Mouse (Mus musculus) spleen, adult 2 months (tissue): ENCODE results near the gene Prpf6. TPM values are rescaled to one million over a fixed set of nuclear protein-coding genes. Genes with fewer than 3 reads are reported as not detected.
A peak's percentile ranks its signal among the peaks of the same experiment; 100 is the strongest.

Experiments used
- DNase-seq, 2 experiments: peaks; one replicate each; pipeline versions ENCODE4 v3.0.0 to v3.0.0-alpha.2; 2012 to 2021; ENCODE audit warnings: low spot score in 2 of 2, low read depth in 1 of 2
- H3K27ac ChIP-seq: fragments of 200-500 bp; 2 replicates; pipeline ENCODE4 v1.5.1; 2012; ENCODE audit warnings: low read length, inconsistent platforms; ENCODE audit not compliant: insufficient read depth
- H3K27me3 ChIP-seq: fragments of 200-500 bp; 2 replicates; pipeline ENCODE4 v1.6.1; 2012; ENCODE audit warnings: mild to moderate bottlenecking, moderate library complexity, low read length, inconsistent platforms; ENCODE audit not compliant: control insufficient read depth, insufficient read depth
- H3K36me3 ChIP-seq: fragments of 200-500 bp; 2 replicates; pipeline ENCODE4 v1.6.1; 2012; ENCODE audit warnings: mild to moderate bottlenecking, low read length, inconsistent platforms; ENCODE audit not compliant: control insufficient read depth, insufficient read depth
- H3K4me1 ChIP-seq: fragments of 200-500 bp; 2 replicates; pipeline ENCODE4 v1.6.1; 2011; ENCODE audit warnings: inconsistent platforms; ENCODE audit not compliant: control insufficient read depth, insufficient read depth, insufficient read length
- H3K4me3 ChIP-seq: fragments of 200-500 bp; 2 replicates; pipeline ENCODE4 v1.5.1; 2011; ENCODE audit warnings: mild to moderate bottlenecking, inconsistent platforms; ENCODE audit not compliant: insufficient read depth, insufficient read length; ENCODE audit errors: extremely low read depth
- CTCF ChIP-seq: fragments of 200-500 bp; IDR thresholded peaks from 2 replicates; pipeline ENCODE4 v1.5.1; 2011; ENCODE audit warnings: mild to moderate bottlenecking, inconsistent platforms; ENCODE audit not compliant: insufficient read depth, insufficient read length, insufficient replicate concordance; ENCODE audit errors: extremely low read depth
- POLR2A ChIP-seq: fragments of 200-500 bp; IDR thresholded peaks from 2 replicates; pipeline ENCODE4 v1.6.1; 2011; ENCODE audit warnings: low read depth, low read length, inconsistent platforms
- WGBS: fragments of 180-500 bp; shearing (Covaris S2); methylation state at CpG from one replicate; pipeline ENCODE4 v1.1.7; 2018; 5-methylcytosine and 5-hydroxymethylcytosine counted together
- polyA plus RNA-seq: library from polyadenylated mRNA; depleted of rRNA; stranded (reverse); fragments of >200 nt; gene quantifications from 2 replicates; pipeline ENCODE4 v1.2.3, GENCODE M21; 2012

The Prpf6 gene
- polyA plus RNA-seq, 1 experiment, result 11.6 TPM

DNA sequence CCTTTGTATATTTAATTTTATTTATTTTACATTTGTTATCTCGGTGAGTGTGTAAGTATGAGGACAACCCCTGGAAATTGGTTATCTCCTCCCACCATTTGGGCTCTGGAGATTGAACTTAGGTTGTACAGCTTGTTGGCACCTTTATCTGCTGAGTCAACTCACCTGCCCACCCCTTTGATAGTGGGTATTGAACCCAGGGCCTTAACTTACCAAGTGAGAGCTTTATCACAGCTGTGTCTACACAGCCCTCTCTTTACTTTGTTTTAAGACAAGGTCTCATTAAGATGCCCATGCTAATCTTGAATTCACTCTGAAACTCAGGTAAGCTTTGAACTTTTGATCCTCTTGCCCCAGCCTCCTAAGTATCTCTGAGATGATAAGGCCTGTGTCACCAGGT lies 90.3 kb downstream of the Prpf6 start:
- Histone ChIP-seq H3K4me1 (peaks cover 8% of the 10 kb centered on the region), H3K27me3 (no peaks in the 10 kb centered on the region), H3K36me3 (peaks cover 5% of the 10 kb centered on the region), H3K4me3 (no peak overlapping the region), H3K27ac (no peak overlapping the region)
- TF ChIP-seq CTCF (no peak), POLR2A (no peak)
- no peak for DNase-seq
- WGBS, result 78% methylated on average over 1 of the region's 1 CpGs

DNA sequence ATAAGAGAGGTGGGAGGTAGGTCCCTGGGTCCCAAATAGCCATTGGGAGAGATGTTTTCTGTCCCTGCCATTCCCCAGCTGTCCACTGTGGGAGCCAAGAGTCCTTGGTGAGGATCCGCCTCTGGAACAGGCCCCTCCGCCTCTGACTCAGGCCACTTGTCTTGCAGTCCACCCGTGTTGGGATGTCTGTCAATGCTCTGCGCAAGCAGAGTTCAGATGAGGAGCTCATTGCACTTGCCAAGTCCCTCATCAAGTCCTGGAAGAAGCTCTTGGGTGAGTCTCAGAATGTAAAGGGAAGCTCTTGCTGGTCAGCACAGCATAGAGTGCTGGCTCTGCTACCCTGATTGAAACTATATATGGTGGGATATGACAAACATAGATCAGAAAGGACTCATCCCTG lies 91.7 kb downstream of the Prpf6 start:
- Histone ChIP-seq H3K4me3 (no peak overlapping the region), H3K36me3 (peaks cover 8% of the 10 kb centered on the region), H3K27ac (no peak overlapping the region), H3K27me3 (no peaks in the 10 kb centered on the region), H3K4me1 (peaks cover 8% of the 10 kb centered on the region)
- no peak for DNase-seq
- WGBS, result 93% methylated on average over 4 of the region's 4 CpGs
- no peak for TF ChIP-seq CTCF
- no peak for TF ChIP-seq POLR2A

DNA sequence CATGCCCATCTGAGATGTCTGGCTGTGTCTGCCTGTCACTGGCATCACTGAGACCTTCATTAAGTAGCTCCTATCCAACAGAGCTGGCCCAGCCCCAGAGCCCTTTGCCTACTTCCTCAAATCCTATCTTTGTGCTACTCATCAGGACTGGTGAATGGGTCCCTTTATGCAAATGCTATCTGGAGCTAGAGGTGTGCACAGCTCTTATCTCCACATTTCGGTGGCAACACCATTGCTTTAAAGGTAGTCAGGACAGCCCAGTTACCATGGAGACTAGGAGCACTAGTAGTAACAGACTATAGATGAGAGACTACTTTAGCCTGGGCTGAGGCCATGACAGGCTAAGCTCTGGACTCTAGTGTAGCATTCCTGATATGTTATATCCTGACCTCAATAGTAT lies 93.0 kb downstream of the Prpf6 start:
- Histone ChIP-seq H3K27ac (no peak overlapping the region), H3K4me1 (peaks cover 12% of the 10 kb centered on the region), H3K4me3 (no peak overlapping the region), H3K27me3 (no peaks in the 10 kb centered on the region), H3K36me3 (peaks cover 16% of the 10 kb centered on the region)
- TF ChIP-seq POLR2A (no peak), CTCF (no peak)
- DNase-seq, result no peak
- 86% methylated on average over 1 of the region's 1 CpGs for WGBS

DNA sequence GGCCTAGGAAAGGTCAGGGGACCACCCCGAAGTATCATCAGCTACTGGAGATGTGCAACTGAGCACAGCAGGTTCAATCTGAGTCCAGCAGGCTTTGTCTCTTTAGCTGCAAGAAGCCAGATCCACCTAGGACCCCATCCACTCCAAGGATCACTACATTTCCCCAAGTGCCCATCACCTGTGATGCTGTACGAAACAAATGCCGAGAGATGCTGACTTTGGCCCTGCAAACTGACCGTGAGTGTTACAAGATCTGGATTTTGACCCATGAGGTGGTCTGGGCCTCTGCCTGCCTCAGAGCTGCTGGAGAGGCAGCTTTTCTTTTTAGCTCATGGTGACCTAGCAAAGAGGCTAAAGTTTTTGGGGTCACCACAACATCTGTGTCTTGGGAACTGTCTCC lies 94.0 kb downstream of the Prpf6 start:
- WGBS, result 92% methylated on average over 4 of the region's 4 CpGs
- Histone ChIP-seq H3K27ac (no peak overlapping the region), H3K36me3 (peaks cover 18% of the 10 kb centered on the region), H3K27me3 (no peaks in the 10 kb centered on the region), H3K4me1 (peaks cover 18% of the 10 kb centered on the region; the same call in 1 of the 2 replicates), H3K4me3 (no peak overlapping the region)
- no peak for DNase-seq
- TF ChIP-seq POLR2A, result no peak

DNA sequence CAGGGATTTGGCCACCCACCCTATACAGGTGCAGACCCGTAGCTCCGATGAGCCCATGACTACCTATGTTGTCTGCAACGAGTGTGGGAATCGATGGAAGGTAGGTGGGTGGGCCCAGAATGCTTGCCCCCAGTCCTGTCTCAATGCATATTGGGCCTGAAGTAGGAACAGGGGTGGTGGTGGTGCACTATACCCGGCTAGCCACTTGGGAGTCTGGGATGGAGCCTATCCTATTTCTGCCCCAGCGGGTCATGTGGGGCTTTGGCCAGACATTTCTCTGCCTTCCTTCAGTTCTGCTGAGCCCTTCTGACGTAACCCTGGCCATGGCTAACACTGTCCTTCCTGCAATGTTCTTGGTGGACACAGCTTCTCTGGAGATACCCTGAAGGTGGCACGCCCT lies 95.9 kb downstream of the Prpf6 start:
- Histone ChIP-seq H3K4me3 (no peak overlapping the region), H3K36me3 (peaks cover 20% of the 10 kb centered on the region), H3K27me3 (no peaks in the 10 kb centered on the region), H3K4me1 (peaks cover 27% of the 10 kb centered on the region; the same call in 1 of the 2 replicates), H3K27ac (no peak overlapping the region)
- no peak for TF ChIP-seq CTCF
- no peak for TF ChIP-seq POLR2A
- WGBS, result 88% methylated on average over 8 of the region's 8 CpGs
- DNase-seq, result no peak

DNA sequence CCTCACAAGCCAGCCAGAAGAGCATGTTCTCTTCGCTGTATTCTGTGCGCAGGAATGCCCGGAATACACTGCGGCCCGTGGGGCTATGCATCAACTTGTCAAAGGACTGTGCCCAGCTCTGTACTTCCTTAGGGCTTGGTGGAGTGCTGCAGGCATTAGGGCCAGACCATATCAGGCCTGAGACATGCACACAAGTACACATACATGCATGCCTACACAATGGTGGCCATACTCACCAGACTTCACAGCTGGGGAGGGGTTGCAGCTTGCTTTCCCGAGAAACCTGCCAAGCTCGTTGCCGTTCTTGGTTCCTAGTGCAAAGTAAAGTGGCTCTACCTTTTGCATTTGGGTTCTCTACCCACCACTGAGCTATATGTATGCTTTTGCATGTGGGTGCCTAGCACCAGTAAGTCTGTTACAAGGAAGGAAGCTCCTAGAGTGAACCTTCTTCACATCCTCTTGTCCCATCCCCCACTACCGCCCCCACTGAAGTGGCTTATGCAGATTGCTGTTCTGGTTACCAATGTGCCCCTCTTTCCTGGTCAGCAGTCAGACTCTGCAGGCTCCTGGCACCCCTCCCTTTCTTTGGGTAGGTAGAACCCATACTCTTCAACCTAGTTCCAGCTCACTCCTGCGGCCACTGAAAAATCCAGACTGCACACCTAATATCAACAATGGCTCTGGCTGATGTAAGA lies 97.9 kb downstream of the Prpf6 start:
- WGBS, result 79% methylated on average over 10 of the region's 10 CpGs
- H3K4me1 ChIP-seq, result peaks cover 33% of the 10 kb centered on the region; the same call in 1 of the 2 replicates
- H3K27me3 ChIP-seq, result no peaks in the 10 kb centered on the region
- H3K4me3 ChIP-seq, result no peak overlapping the region
- no peak for DNase-seq
- peaks cover 20% of the 10 kb centered on the region for H3K36me3 ChIP-seq
- H3K27ac ChIP-seq, result no peak overlapping the region
- no peak for TF ChIP-seq CTCF
- TF ChIP-seq POLR2A, result no peak

DNA sequence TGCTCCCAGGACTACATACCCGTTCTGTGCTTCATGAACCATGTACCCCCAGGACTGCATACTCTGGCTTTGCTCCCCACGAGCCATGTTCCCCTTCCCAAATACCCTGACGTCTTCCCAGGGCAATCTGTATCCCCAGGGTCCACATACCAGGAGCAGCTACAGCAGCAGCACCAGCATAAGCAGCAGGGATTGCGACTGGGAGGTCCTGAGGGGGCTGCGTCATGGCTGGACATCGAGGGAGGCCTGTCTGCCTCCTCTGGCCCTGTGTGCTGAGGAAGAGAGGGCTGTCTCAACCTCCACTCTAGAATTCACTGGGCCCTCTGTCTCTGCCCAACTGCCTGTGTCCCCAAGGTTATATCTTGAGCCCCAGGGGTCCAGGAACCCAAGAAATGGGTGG lies 99.4 kb downstream of the Prpf6 start:
- Histone ChIP-seq H3K27ac (0 out of 2 replicates have a peak overlapping the region, but pooled peaks have one; percentile 50), H3K27me3 (no peaks in the 10 kb centered on the region), H3K4me1 (peaks cover 34% of the 10 kb centered on the region; the same call in 1 of the 2 replicates), H3K4me3 (peak overlapping the region; percentile 50; the same call in 1 of the 2 replicates), H3K36me3 (peaks cover 17% of the 10 kb centered on the region)
- DNase-seq, result no peak
- TF ChIP-seq POLR2A (no peak), CTCF (no peak)
- 71% methylated on average over 6 of the region's 6 CpGs for WGBS
